Mouse (Mus musculus): Measurements from ENCODE around the gene Tmcc1.

Gene Tmcc1

DNA sequence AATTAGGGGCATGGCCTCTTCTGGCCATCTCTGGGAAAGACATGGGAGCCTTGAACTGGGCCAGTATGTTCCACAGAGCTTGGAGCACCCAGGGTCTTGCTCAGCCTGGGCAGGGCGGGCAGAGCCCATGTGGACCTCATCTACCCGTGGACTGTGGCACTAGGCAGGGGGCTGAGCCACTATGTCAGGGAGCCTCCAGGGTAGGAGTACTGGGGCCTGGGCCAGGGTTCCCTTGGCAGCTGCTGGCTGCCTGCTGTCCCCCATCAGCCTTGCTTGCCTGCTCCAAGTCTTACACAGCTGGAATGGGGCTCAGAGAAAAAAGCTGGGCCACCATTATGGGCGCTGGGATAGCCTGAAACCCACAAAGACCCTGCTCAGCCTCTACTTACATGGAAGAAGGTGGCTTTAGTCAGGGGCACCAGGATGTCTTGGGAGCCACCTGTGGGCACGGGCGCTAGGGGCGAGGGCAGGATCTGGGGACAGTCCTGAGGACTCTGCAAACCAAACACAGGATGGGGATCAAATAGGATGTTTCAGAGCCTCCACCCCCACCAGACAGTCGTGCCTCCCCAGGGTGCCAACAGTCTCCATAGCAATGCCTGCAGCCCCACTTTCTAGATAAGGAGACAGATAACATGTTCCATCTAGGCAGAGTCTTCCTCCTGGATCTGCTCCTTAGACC is 221.1 kb downstream of the Tmcc1 start:
- no peak for ATAC-seq (ENCODE audit: low TSS enrichment)

DNA sequence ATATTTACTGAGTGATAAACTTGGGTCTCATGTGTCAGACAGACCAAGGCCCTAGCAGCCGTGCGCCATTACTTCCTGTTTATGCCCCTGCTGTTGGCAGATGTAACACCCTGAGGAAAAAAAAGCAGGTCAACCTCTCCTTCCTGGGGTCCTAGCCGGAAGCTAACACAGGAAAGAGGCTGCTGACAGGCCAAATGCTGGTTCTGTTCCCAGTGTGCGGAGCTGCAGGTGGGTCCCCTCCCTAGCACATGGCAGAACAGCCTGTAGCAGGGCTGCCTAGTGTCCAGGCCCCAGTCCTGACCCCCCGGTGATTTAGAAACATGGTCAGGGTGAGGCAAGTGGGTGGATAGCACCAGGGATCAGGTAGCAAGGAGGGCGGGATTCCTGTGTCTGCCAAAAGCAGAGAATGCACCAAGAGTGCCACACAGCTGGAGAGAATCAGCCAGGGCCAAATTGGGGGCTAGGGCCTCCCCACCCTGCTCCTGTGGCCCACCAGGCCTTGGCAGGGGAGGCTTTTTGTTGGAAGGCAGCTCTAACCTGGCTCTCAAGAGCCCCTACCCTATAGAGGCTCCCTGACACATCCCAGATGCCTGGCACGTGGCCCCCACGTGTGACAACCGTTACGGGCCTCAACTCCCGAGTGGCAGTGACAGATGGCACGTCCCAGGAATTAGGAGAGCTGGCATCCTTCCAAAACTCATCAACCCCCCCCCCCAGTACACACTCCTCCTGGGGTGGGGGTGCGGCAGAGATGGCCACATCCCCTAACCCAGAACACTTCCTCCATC is 221.8 kb downstream of the Tmcc1 start:
- no peak for ATAC-seq (ENCODE audit: low TSS enrichment)

DNA sequence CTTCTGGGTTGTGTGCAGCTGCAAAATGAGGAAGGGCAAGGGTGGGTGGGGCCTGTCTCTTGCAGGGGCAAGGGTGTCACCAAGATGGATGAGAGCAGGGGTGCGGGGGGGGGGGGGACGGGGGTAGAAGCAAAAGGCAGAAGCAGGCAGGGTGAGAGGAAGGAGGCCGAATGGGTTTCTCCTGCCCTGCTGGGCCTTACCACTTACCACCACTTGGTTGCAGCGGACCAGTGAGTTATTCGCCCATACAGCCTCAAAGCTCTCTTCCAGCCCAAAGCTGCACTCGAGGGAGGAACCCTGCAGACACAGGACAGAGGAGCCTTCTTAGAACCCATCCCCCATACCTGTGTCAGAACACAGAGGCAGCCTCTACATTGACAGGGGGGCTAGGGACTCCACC is 223.3 kb downstream of the Tmcc1 start:
- ATAC-seq (ENCODE audit: low TSS enrichment): no peak

DNA sequence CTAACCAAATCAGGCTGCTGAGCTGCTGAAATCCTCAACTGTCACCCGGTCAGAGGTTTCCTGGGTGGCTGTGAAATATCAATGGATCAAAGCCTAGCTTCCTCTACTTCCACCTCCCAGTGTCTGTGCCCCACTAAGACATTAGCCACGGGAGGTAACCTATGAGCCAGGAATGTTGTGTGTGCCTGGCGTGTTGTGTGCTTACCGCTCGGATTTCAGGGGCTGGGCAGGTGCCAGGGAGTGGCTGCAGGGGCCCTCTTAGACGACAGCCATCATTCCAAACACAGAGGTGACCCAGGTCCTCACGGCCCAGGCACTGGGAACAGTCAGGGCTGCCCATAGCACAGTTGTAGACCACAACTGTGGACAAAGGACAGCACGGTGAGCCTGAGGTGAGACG is 224.2 kb downstream of the Tmcc1 start:
- no peak for ATAC-seq (ENCODE audit: low TSS enrichment)

DNA sequence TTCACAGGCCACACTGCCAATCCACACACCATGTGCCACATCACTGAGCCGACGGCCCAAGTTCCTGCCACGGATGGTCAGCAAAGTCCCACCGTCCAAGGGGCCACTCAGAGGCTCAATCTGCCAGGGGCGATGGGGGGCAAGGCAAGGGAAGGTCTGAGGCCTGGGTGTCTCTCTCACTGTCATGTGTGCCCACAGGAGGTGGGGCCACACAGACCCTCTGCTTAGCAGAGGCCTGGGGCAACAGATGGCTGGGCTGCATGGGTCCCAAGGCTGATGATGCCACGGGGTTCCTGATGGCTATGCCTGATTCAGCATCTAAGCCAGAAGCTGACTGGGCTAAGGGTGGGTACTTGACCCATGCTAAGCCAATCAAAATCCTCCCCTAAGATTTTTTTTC is 224.6 kb downstream of the Tmcc1 start:
- no peak for ATAC-seq (ENCODE audit: low TSS enrichment)

Measured in frontal cortex, adult (tissue).